Mouse (Mus musculus): ENCODE results near the gene 1700102P08Rik. TPM values are rescaled to one million over a fixed set of nuclear protein-coding genes. Genes with fewer than 3 reads are reported as not detected.

1700102P08Rik gene
- polyA plus RNA-seq, 1 experiment from 2014 or later, result 0.72 TPM

GRCm38 (mm10) chr9:108428384-108428783 lies 35.8 kb downstream of the 1700102P08Rik start, which contains the start of gene Ccdc36:
TSS of gene Ccdc36 (minus strand) at chr9:108428484.
- no peak within 1 kb of the TSS for H3K9ac ChIP-seq (replicated peaks; ENCODE audit: low read depth, low read length)
- H3K4me2 ChIP-seq (replicated peaks; ENCODE audit: low read depth, low read length), result no peak within 1 kb of the TSS
- no peak within 1 kb of the TSS for H3K4me3 ChIP-seq (ENCODE audit: low read depth, low read length)
- H3K27ac ChIP-seq (ENCODE audit: low read length), result no peak within 1 kb of the TSS
- no peak for ATAC-seq (ENCODE audit: insufficient number of reproducible peaks, insufficient read depth, low FRiP score, low read depth)
- no peaks in the 10 kb centered on the region for H3K27me3 ChIP-seq (ENCODE audit: control insufficient read depth, insufficient read depth, low read length)
- H3K4me1 ChIP-seq (ENCODE audit: control insufficient read depth, insufficient read depth, low read length), result no peaks in the 10 kb centered on the region
- no peaks in the 10 kb centered on the region for H3K36me3 ChIP-seq (ENCODE audit: control insufficient read depth, insufficient read depth, low read length)
- no peaks in the 10 kb centered on the region for H3K9me3 ChIP-seq (ENCODE audit: control insufficient read depth, low read depth, low read length)

- ATAC-seq (ENCODE audit: insufficient number of reproducible peaks, insufficient read depth, low FRiP score, low read depth), result peak; percentile 49; the same call in 1 of the 2 replicates
- H3K4me1 ChIP-seq (ENCODE audit: control insufficient read depth, insufficient read depth, low read length), result no peaks in the 10 kb centered on the region
- peak overlapping the region; percentile 26 for H3K4me3 ChIP-seq (ENCODE audit: low read depth, low read length)
- H3K27ac ChIP-seq (ENCODE audit: low read length), result no peak overlapping the region
- H3K36me3 ChIP-seq (ENCODE audit: control insufficient read depth, insufficient read depth, low read length), result no peaks in the 10 kb centered on the region
- no peaks in the 10 kb centered on the region for H3K27me3 ChIP-seq (ENCODE audit: control insufficient read depth, insufficient read depth, low read length)
- whole genome bisulfite sequencing, result 43% methylated on average over 32 of the region's 32 CpGs
- peak overlapping the region; percentile 46 for H3K4me2 ChIP-seq (replicated peaks; ENCODE audit: low read depth, low read length)
- no peaks in the 10 kb centered on the region for H3K9me3 ChIP-seq (ENCODE audit: control insufficient read depth, low read depth, low read length)
- H3K9ac ChIP-seq (replicated peaks; ENCODE audit: low read depth, low read length), result no peak overlapping the region
These were observed 38.9 kb downstream of the 1700102P08Rik start for GRCm38 (mm10) chr9:108431431-108432067.

GRCm38 (mm10) chr9:108436182-108436581 lies 43.6 kb downstream of the 1700102P08Rik start, which contains the start of gene BC048562:
TSS of gene BC048562 (plus strand) at chr9:108436482.
- Histone ChIP-seq H3K27me3 (ENCODE audit: control insufficient read depth, insufficient read depth, low read length) (no peaks in the 10 kb centered on the region), H3K4me1 (ENCODE audit: control insufficient read depth, insufficient read depth, low read length) (no peaks in the 10 kb centered on the region), H3K9ac (replicated peaks; ENCODE audit: low read depth, low read length) (no peak within 1 kb of the TSS), H3K36me3 (ENCODE audit: control insufficient read depth, insufficient read depth, low read length) (no peaks in the 10 kb centered on the region), H3K27ac (ENCODE audit: low read length) (no peak within 1 kb of the TSS), H3K4me3 (ENCODE audit: low read depth, low read length) (no peak within 1 kb of the TSS), H3K9me3 (ENCODE audit: control insufficient read depth, low read depth, low read length) (no peaks in the 10 kb centered on the region), H3K4me2 (replicated peaks; ENCODE audit: low read depth, low read length) (no peak within 1 kb of the TSS)
- WGBS, result 71% methylated on average over 3 of the region's 3 CpGs
- ATAC-seq (ENCODE audit: insufficient number of reproducible peaks, insufficient read depth, low FRiP score, low read depth), result no peak

- Histone ChIP-seq H3K9ac (replicated peaks; ENCODE audit: low read depth, low read length) (no peak overlapping the region), H3K27me3 (ENCODE audit: control insufficient read depth, insufficient read depth, low read length) (no peaks in the 10 kb centered on the region), H3K36me3 (ENCODE audit: control insufficient read depth, insufficient read depth, low read length) (no peaks in the 10 kb centered on the region), H3K4me3 (ENCODE audit: low read depth, low read length) (no peak overlapping the region), H3K4me2 (replicated peaks; ENCODE audit: low read depth, low read length) (no peak overlapping the region), H3K27ac (ENCODE audit: low read length) (no peak overlapping the region), H3K9me3 (ENCODE audit: control insufficient read depth, low read depth, low read length) (no peaks in the 10 kb centered on the region), H3K4me1 (ENCODE audit: control insufficient read depth, insufficient read depth, low read length) (no peaks in the 10 kb centered on the region)
- 77% methylated on average over 6 of the region's 6 CpGs for WGBS
- no peak for ATAC-seq (ENCODE audit: insufficient number of reproducible peaks, insufficient read depth, low FRiP score, low read depth)
These were observed 46.6 kb downstream of the 1700102P08Rik start for GRCm38 (mm10) chr9:108439176-108439575.

GRCm38 (mm10) chr9:108440485-108440884 lies 47.9 kb downstream of the 1700102P08Rik start:
- H3K9me3 ChIP-seq (ENCODE audit: control insufficient read depth, low read depth, low read length), result no peaks in the 10 kb centered on the region
- no peak overlapping the region for H3K4me3 ChIP-seq (ENCODE audit: low read depth, low read length)
- H3K36me3 ChIP-seq (ENCODE audit: control insufficient read depth, insufficient read depth, low read length), result no peaks in the 10 kb centered on the region
- WGBS, result 70% methylated on average over 5 of the region's 5 CpGs
- no peaks in the 10 kb centered on the region for H3K27me3 ChIP-seq (ENCODE audit: control insufficient read depth, insufficient read depth, low read length)
- no peak overlapping the region for H3K27ac ChIP-seq (ENCODE audit: low read length)
- no peak for ATAC-seq (ENCODE audit: insufficient number of reproducible peaks, insufficient read depth, low FRiP score, low read depth)
- H3K4me1 ChIP-seq (ENCODE audit: control insufficient read depth, insufficient read depth, low read length), result no peaks in the 10 kb centered on the region
- H3K4me2 ChIP-seq (replicated peaks; ENCODE audit: low read depth, low read length), result no peak overlapping the region
- no peak overlapping the region for H3K9ac ChIP-seq (replicated peaks; ENCODE audit: low read depth, low read length)

GRCm38 (mm10) chr9:108441236-108441919 lies 48.8 kb downstream of the 1700102P08Rik start:
- 88% methylated on average over 11 of the region's 11 CpGs for WGBS
- Histone ChIP-seq H3K4me1 (ENCODE audit: control insufficient read depth, insufficient read depth, low read length) (no peaks in the 10 kb centered on the region), H3K9me3 (ENCODE audit: control insufficient read depth, low read depth, low read length) (no peaks in the 10 kb centered on the region), H3K9ac (replicated peaks; ENCODE audit: low read depth, low read length) (no peak overlapping the region), H3K36me3 (ENCODE audit: control insufficient read depth, insufficient read depth, low read length) (no peaks in the 10 kb centered on the region), H3K27me3 (ENCODE audit: control insufficient read depth, insufficient read depth, low read length) (no peaks in the 10 kb centered on the region), H3K27ac (ENCODE audit: low read length) (no peak overlapping the region), H3K4me3 (ENCODE audit: low read depth, low read length) (no peak overlapping the region), H3K4me2 (replicated peaks; ENCODE audit: low read depth, low read length) (no peak overlapping the region)
- no peak for ATAC-seq (ENCODE audit: insufficient number of reproducible peaks, insufficient read depth, low FRiP score, low read depth)

- peaks cover 7% of the 10 kb centered on the region; the same call in 1 of the 2 replicates for H3K36me3 ChIP-seq (ENCODE audit: control insufficient read depth, insufficient read depth, low read length)
- no peak overlapping the region for H3K27ac ChIP-seq (ENCODE audit: low read length)
- H3K9ac ChIP-seq (replicated peaks; ENCODE audit: low read depth, low read length), result no peak overlapping the region
- ATAC-seq (ENCODE audit: insufficient number of reproducible peaks, insufficient read depth, low FRiP score, low read depth), result no peak
- H3K27me3 ChIP-seq (ENCODE audit: control insufficient read depth, insufficient read depth, low read length), result no peaks in the 10 kb centered on the region
- WGBS, result 59% methylated on average over 9 of the region's 9 CpGs
- no peaks in the 10 kb centered on the region for H3K9me3 ChIP-seq (ENCODE audit: control insufficient read depth, low read depth, low read length)
- H3K4me2 ChIP-seq (replicated peaks; ENCODE audit: low read depth, low read length), result no peak overlapping the region
- no peak overlapping the region for H3K4me3 ChIP-seq (ENCODE audit: low read depth, low read length)
- H3K4me1 ChIP-seq (ENCODE audit: control insufficient read depth, insufficient read depth, low read length), result peaks cover 9% of the 10 kb centered on the region
These were observed 52.5 kb downstream of the 1700102P08Rik start for GRCm38 (mm10) chr9:108445125-108445524.

GRCm38 (mm10) chr9:108449860-108450259 lies 57.3 kb downstream of the 1700102P08Rik start:
- 41% methylated on average over 4 of the region's 4 CpGs for WGBS
- ATAC-seq (ENCODE audit: insufficient number of reproducible peaks, insufficient read depth, low FRiP score, low read depth), result no peak

More at GRCm38 (mm10) chr9:108449860-108450259, 57.3 kb downstream of the 1700102P08Rik start:
- Histone ChIP-seq H3K4me1 (ENCODE audit: control insufficient read depth, insufficient read depth, low read length) (peaks cover 30% of the 10 kb centered on the region), H3K27ac (ENCODE audit: low read length) (peak overlapping the region; percentile 56; the same call in 1 of the 2 replicates), H3K4me2 (replicated peaks; ENCODE audit: low read depth, low read length) (peak overlapping the region; percentile 52), H3K4me3 (ENCODE audit: low read depth, low read length) (0 out of 2 replicates have a peak overlapping the region, but pooled peaks have one; percentile 1), H3K27me3 (ENCODE audit: control insufficient read depth, insufficient read depth, low read length) (no peaks in the 10 kb centered on the region), H3K9ac (replicated peaks; ENCODE audit: low read depth, low read length) (no peak overlapping the region), H3K36me3 (ENCODE audit: control insufficient read depth, insufficient read depth, low read length) (peaks cover 7% of the 10 kb centered on the region; the same call in 1 of the 2 replicates), H3K9me3 (ENCODE audit: control insufficient read depth, low read depth, low read length) (no peaks in the 10 kb centered on the region)

Measured in stomach, embryonic 14.5 days (tissue).